Mouse (Mus musculus): ENCODE results near the gene Polr1c.

GRCm38 (mm10) chr17:46274465-46274864 lies 26.6 kb upstream of the Polr1c start:
- TF ChIP-seq CTCF (IDR thresholded peaks at IDR 0.05; ENCODE audit: control insufficient read depth, insufficient read depth, low read length), result no peak
- TF ChIP-seq POLR2A (IDR thresholded peaks at IDR 0.05; ENCODE audit: borderline replicate concordance, control insufficient read depth, low read depth, low read length), result no peak

Measured in bone marrow, adult 2 months (tissue).